Mouse (Mus musculus) small intestine, adult 2 months (tissue): ENCODE measurements around the gene Gm47289.

Experiments used
- CTCF ChIP-seq: fragments of 200-500 bp; IDR thresholded peaks from 2 replicates; pipeline ENCODE4 v1.5.1; 2012; ENCODE audit warnings: low read depth, mild to moderate bottlenecking, control low read depth, inconsistent platforms, low read length, moderate library complexity, mixed read lengths; ENCODE audit not compliant: insufficient replicate concordance, insufficient read length; ENCODE audit errors: extremely low read depth
- POLR2A ChIP-seq: fragments of 200-500 bp; IDR thresholded peaks from 2 replicates; pipeline ENCODE4 v1.6.1; 2012; ENCODE audit warnings: low read depth, mild to moderate bottlenecking, control low read depth, inconsistent platforms, low read length, moderate library complexity

DNA sequence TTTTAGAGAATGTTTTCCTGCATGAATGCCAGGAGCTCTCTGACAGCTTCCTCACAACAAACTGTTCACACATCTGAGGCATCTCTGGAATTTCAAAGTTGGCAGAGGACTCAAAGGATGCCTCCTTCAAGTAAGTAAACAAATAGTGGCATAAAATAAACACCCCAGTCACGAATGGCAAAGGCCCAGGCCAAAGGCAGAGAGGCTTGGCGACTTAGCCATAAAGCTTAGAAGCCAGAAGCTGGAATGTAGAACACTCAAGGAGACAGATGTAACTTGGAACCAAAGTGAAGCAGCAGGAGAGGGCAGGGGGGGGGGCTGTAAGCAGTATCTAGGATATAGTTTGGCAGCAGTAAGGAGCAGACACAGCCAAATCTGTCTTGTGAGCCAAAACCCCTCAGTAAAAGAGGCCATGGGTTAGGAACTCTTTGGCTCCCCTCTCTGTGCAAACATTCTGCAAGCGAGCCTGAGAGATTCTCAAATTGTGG, 22.3 kb downstream of the Gm47289 start:
- no peak for TF ChIP-seq CTCF
- TF ChIP-seq POLR2A, result no peak
